Comparison of ENCODE assay signal across 8 mouse cellular contexts in the genomic region with DNA sequence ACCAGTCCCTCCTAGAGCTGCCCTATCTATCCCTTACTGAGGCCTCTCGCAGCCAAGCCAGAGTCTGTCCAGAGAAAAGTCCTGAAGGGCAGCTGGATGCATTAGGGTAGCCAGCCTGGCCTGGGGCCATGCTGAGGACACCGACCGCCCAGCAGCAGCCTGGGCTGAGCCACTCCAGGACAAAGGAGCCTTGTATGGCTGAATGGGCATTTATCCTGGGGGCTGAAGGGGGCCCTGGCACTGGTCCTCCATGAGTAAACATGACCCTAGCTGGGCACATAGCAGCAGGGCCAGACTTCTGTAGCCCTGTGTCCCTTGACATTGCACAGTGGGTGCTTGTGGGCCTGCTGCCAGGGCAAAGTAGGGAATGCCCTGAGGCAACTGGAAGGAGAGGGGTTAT. TPM values are rescaled to one million over a fixed set of nuclear protein-coding genes. Genes with fewer than 3 reads are reported as not detected.
DNase-seq lines count a peak whose midpoint lies in the region.

No protein-coding gene starts in this region.

- peak; percentile 27 for DNase-seq in cerebellum, adult 9-10 months
- no peak for DNase-seq in cerebellum, adult 8-10 months
- peak; percentile 78 to 83 for DNase-seq in right cerebral cortex, postnatal 10 days (ENCODE audit: low spot score in 2 of 2)
- DNase-seq in right cerebral cortex, postnatal 25 days = no peak
- DNase-seq in left cerebral cortex, postnatal 10 days (ENCODE audit: extremely low spot score in 1 of 2, low spot score in 2 of 2) = peak; percentile 60 to 61
- DNase-seq in right cerebral cortex, postnatal 36 days (ENCODE audit: low spot score in 2 of 2) = peak; percentile 42 to 43
- DNase-seq in thymus, postnatal 25 days = no peak
- no peak for DNase-seq in ovary, adult 18-20 months (ENCODE audit: low spot score)

- intact Hi-C loops in left cerebral cortex, postnatal 10 days (cut with DNase I) = no loop called here

RNA-seq across cellular contexts. Expression of a gene that starts 16.2 kb away (rescaled TPM):
- total RNA-seq in left cerebral cortex, postnatal 10 days (2021) = 10 to 100 TPM; 22.2 to 23.9 TPM

RNA-seq across cellular contexts. Expression of a gene that starts 16.5 kb away (rescaled TPM):
- total RNA-seq in left cerebral cortex, postnatal 10 days (2021) = 10 to 100 TPM in 1 of 2 experiments, 1 to 10 TPM in 1; 9.9 to 15.0 TPM

RNA-seq across cellular contexts. Expression of a gene that starts 22.1 kb away (rescaled TPM):
- total RNA-seq in left cerebral cortex, postnatal 10 days (2021) = 10 to 100 TPM; 26.5 to 28.9 TPM

RNA-seq across cellular contexts. Expression of a gene that starts 44.7 kb away (rescaled TPM):
- total RNA-seq in left cerebral cortex, postnatal 10 days (2021) = under 1 TPM; 0.51 to 0.59 TPM

RNA-seq across cellular contexts. Expression of a gene that starts 45.0 kb away (rescaled TPM):
- 10 to 100 TPM; 17.3 to 19.6 TPM for total RNA-seq in left cerebral cortex, postnatal 10 days (2021)

Comparison
In these comparisons a context has a peak if more than half of its experiments do, and no peak if none do; other contexts are left out.
1. DNase-seq: peak in cerebellum, adult 9-10 months (single experiment), right cerebral cortex, postnatal 10 days (2 of 2), left cerebral cortex, postnatal 10 days (2 of 2) and right cerebral cortex, postnatal 36 days (2 of 2); none in cerebellum, adult 8-10 months (single experiment), right cerebral cortex, postnatal 25 days (single experiment), thymus, postnatal 25 days (single experiment) and ovary, adult 18-20 months (single experiment).